Mouse (Mus musculus): Measurements from ENCODE around the gene Ptp4a2.

GRCm38 (mm10) chr4:129853053-129853452 lies 42.0 kb downstream of the Ptp4a2 start:
- TF ChIP-seq CTCF (IDR thresholded peaks at IDR 0.05; ENCODE audit: borderline replicate concordance, control insufficient read depth, extremely low read depth, insufficient read depth, low read length, poor library complexity) (no peak), POLR2A (IDR thresholded peaks at IDR 0.05; ENCODE audit: control insufficient read depth, extremely low read depth, insufficient read depth, low read length, poor library complexity) (no peak)

All from thymus, adult 2 months (tissue).